In the genomic region with DNA sequence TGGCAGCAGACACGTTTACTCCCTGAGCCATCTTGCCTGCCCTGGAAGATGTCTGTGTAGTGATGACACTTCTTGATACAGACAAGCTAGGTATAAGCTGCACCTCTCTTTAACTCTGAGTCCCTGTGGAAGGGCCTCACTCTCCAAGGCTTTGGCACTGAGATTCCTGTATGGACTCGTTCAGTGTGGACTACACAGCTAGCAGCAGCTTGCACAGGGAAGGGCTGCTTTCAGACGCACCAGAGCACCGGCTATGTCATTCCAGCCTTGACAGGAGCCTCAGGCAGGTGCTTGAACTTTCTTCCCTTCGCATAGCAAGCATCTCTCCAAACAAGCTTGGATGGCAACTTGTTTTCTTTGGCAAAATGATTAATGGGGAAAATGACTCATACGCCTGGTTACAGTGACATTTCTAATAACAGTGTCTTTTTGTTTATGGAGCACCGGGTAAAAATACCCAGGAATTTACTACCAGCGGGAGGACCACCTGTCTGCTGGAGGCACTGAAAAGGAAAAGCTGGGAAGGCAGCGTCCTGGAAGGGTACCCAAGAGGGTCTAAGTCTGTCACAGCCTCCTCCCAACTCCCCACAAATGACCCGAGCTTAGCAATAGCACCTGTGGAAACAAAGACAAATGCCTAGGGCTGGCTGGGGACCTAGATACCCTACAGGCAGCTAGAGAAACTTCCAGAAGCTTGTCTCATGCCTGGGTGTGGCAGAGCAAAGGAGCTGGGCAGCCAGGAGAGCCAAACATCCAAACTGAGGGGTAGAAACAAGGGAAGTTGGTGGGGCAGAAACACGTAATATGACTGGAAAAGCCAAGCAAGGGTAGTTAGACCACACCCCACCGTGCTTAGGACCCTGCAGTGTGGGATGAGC, we compare ENCODE assay signal across 30 mouse cellular contexts. TPM values are rescaled to one million over a fixed set of nuclear protein-coding genes. Genes with fewer than 3 reads are reported as not detected.
A peak's percentile ranks its signal among the peaks of the same experiment; 100 is the strongest.
DNase-seq lines count a peak whose midpoint lies in the region; ATAC-seq and TF ChIP-seq lines count a peak whose summit lies in the region.
"Had no signal": no experiment of that assay in that cellular context is flagged by ENCODE, and none has a peak within 500 bp of the region (broad histone marks: within the 10 kb centered on the region; RNA-seq: fewer than 3 reads in every experiment).

No protein-coding gene starts in this region.

- peak; percentile 56; the same call in 1 of the 2 replicates for ATAC-seq in embryonic facial prominence, embryonic 13.5 days (ENCODE audit: insufficient number of reproducible peaks, insufficient read depth, low FRiP score, low TSS enrichment, low read depth)
- ATAC-seq in embryonic facial prominence, embryonic 15.5 days (ENCODE audit: insufficient number of reproducible peaks, low FRiP score, low TSS enrichment, low read depth), result no peak
- no peak for ATAC-seq in stomach, embryonic 16.5 days (ENCODE audit: insufficient read depth, low FRiP score)
- no peak for ATAC-seq in heart, embryonic 11.5 days (replicated peaks; ENCODE audit: insufficient number of reproducible peaks, low FRiP score, low TSS enrichment)
- ATAC-seq: forebrain, embryonic 14.5 days; midbrain, embryonic 15.5 days had no signal

- no peaks in the 10 kb centered on the region for H3K36me3 ChIP-seq in embryonic facial prominence, embryonic 13.5 days
- no peaks in the 10 kb centered on the region for H3K36me3 ChIP-seq in embryonic facial prominence, embryonic 10.5 days (replicated peaks)
- no peaks in the 10 kb centered on the region for H3K36me3 ChIP-seq in embryonic facial prominence, embryonic 15.5 days
- H3K36me3 ChIP-seq in stomach, embryonic 16.5 days (ENCODE audit: control insufficient read depth, insufficient read depth, low read length), result no peaks in the 10 kb centered on the region
- no peaks in the 10 kb centered on the region for H3K36me3 ChIP-seq in heart, embryonic 11.5 days (ENCODE audit: control insufficient read depth, insufficient read depth, low read length)
- no peaks in the 10 kb centered on the region for H3K36me3 ChIP-seq in thymus, adult 2 months (ENCODE audit: control insufficient read depth, insufficient read depth, low read length)
- H3K36me3 ChIP-seq: embryonic facial prominence, embryonic 12.5 days; G1E; heart, embryonic 12.5 days; liver, embryonic 15.5 days; lung, embryonic 15.5 days; midbrain, embryonic 15.5 days; neural tube, embryonic 13.5 days; stomach, embryonic 15.5 days had no signal

- no peak overlapping the region for H3K9ac ChIP-seq in embryonic facial prominence, embryonic 13.5 days
- no peak overlapping the region for H3K9ac ChIP-seq in embryonic facial prominence, embryonic 15.5 days
- no peak overlapping the region for H3K9ac ChIP-seq in stomach, embryonic 16.5 days (ENCODE audit: low read length)
- no peak overlapping the region for H3K9ac ChIP-seq in heart, embryonic 11.5 days (ENCODE audit: low read depth, low read length)
- H3K9ac ChIP-seq: embryonic facial prominence, embryonic 12.5 days; heart, embryonic 12.5 days; hindbrain, embryonic 14.5 days; liver, embryonic 15.5 days; lung, embryonic 15.5 days; midbrain, embryonic 15.5 days; neural tube, embryonic 13.5 days; stomach, embryonic 15.5 days had no signal

- peak overlapping the region; percentile 52; the same call in 1 of the 2 replicates for H3K27ac ChIP-seq in embryonic facial prominence, embryonic 13.5 days
- no peak overlapping the region for H3K27ac ChIP-seq in embryonic facial prominence, embryonic 10.5 days (replicated peaks)
- H3K27ac ChIP-seq in embryonic facial prominence, embryonic 15.5 days (replicated peaks), result peak overlapping the region; percentile 77
- peak overlapping the region; percentile 46; the same call in 1 of the 2 replicates for H3K27ac ChIP-seq in stomach, embryonic 16.5 days (ENCODE audit: low read length)
- H3K27ac ChIP-seq in heart, embryonic 11.5 days (ENCODE audit: low read depth, low read length), result no peak overlapping the region
- no peak overlapping the region for H3K27ac ChIP-seq in thymus, adult 2 months (ENCODE audit: control insufficient read depth, insufficient read depth, low read length)
- H3K27ac ChIP-seq: embryonic facial prominence, embryonic 12.5 days; hindbrain, embryonic 14.5 days; liver, embryonic 15.5 days; lung, embryonic 15.5 days; midbrain, embryonic 15.5 days; neural tube, embryonic 13.5 days; stomach, embryonic 15.5 days had no signal

- H3K4me2 ChIP-seq in embryonic facial prominence, embryonic 13.5 days, result no peak overlapping the region
- no peak overlapping the region for H3K4me2 ChIP-seq in embryonic facial prominence, embryonic 15.5 days (replicated peaks)
- no peak overlapping the region for H3K4me2 ChIP-seq in stomach, embryonic 16.5 days (ENCODE audit: low read depth, low read length)
- no peak overlapping the region for H3K4me2 ChIP-seq in heart, embryonic 11.5 days
- H3K4me2 ChIP-seq: embryonic facial prominence, embryonic 12.5 days; heart, embryonic 12.5 days; hindbrain, embryonic 14.5 days; liver, embryonic 15.5 days; lung, embryonic 15.5 days; midbrain, embryonic 15.5 days; neural tube, embryonic 13.5 days; stomach, embryonic 15.5 days had no signal

- H3K9me3 ChIP-seq in embryonic facial prominence, embryonic 13.5 days, result no peaks in the 10 kb centered on the region
- H3K9me3 ChIP-seq in embryonic facial prominence, embryonic 10.5 days, result no peaks in the 10 kb centered on the region
- H3K9me3 ChIP-seq in embryonic facial prominence, embryonic 15.5 days (replicated peaks), result no peaks in the 10 kb centered on the region
- no peaks in the 10 kb centered on the region for H3K9me3 ChIP-seq in stomach, embryonic 16.5 days (replicated peaks; ENCODE audit: control insufficient read depth, low read length)
- no peaks in the 10 kb centered on the region for H3K9me3 ChIP-seq in heart, embryonic 11.5 days (replicated peaks; ENCODE audit: control insufficient read depth, low read length)
- H3K9me3 ChIP-seq: embryonic facial prominence, embryonic 12.5 days; G1E; heart, embryonic 12.5 days; liver, embryonic 15.5 days; lung, embryonic 15.5 days; midbrain, embryonic 15.5 days; neural tube, embryonic 13.5 days; stomach, embryonic 15.5 days had no signal

- no peak overlapping the region for H3K4me3 ChIP-seq in embryonic facial prominence, embryonic 13.5 days
- no peak overlapping the region for H3K4me3 ChIP-seq in embryonic facial prominence, embryonic 10.5 days
- H3K4me3 ChIP-seq in embryonic facial prominence, embryonic 15.5 days (replicated peaks), result no peak overlapping the region
- no peak overlapping the region for H3K4me3 ChIP-seq in stomach, embryonic 16.5 days (replicated peaks; ENCODE audit: low read length)
- no peak overlapping the region for H3K4me3 ChIP-seq in heart, embryonic 11.5 days (ENCODE audit: low read depth, low read length)
- no peak overlapping the region for H3K4me3 ChIP-seq in thymus, adult 2 months (ENCODE audit: control insufficient read depth, insufficient read depth, low read length)
- H3K4me3 ChIP-seq: embryonic facial prominence, embryonic 12.5 days; heart, embryonic 12.5 days; liver, embryonic 15.5 days; lung, embryonic 15.5 days; midbrain, embryonic 15.5 days; neural tube, embryonic 13.5 days; stomach, embryonic 15.5 days had no signal

- 52% methylated on average over 12 of the region's 12 CpGs for WGBS in embryonic facial prominence, embryonic 13.5 days
- WGBS in embryonic facial prominence, embryonic 10.5 days, result 67% methylated on average over 12 of the region's 12 CpGs
- WGBS in embryonic facial prominence, embryonic 15.5 days, result 49% methylated on average over 12 of the region's 12 CpGs
- WGBS in stomach, embryonic 16.5 days, result 41% methylated on average over 12 of the region's 12 CpGs
- 51% methylated on average over 12 of the region's 12 CpGs for WGBS in heart, embryonic 11.5 days (ENCODE audit: insufficient replicate concordance)
- WGBS in thymus, adult 2 months, result 91% methylated on average over 12 of the region's 12 CpGs

- intact Hi-C loops in left cerebral cortex, postnatal 14 days (cut with DNase I), result no loop called here

- no peak for DNase-seq in embryonic facial prominence, embryonic 10.5 days (ENCODE audit: low spot score)
- peak; percentile 92 for DNase-seq in Muller cell, postnatal 12 days (ENCODE audit: inconsistent ontology term)
- no peak for DNase-seq in thymus, adult 2 months
- no peak for DNase-seq in left cerebral cortex, postnatal 14 days (ENCODE audit: low spot score in 2 of 2)
- DNase-seq: adrenal gland, postnatal 25 days; cerebellum, adult 11 months; cerebellum, adult 9-11 months; gastrocnemius, postnatal 10 days; heart, postnatal 14 days; kidney, adult 8-10 months; kidney, postnatal 10 days; liver; lung, postnatal 4 days; right cerebral cortex, adult 18-20 months; right cerebral cortex, postnatal 4 days had no signal

- H3K27me3 ChIP-seq in embryonic facial prominence, embryonic 13.5 days, result no peaks in the 10 kb centered on the region
- H3K27me3 ChIP-seq in embryonic facial prominence, embryonic 10.5 days (replicated peaks; ENCODE audit: low read depth, poor library complexity, severe bottlenecking), result no peaks in the 10 kb centered on the region
- H3K27me3 ChIP-seq in embryonic facial prominence, embryonic 15.5 days, result no peaks in the 10 kb centered on the region
- H3K27me3 ChIP-seq in stomach, embryonic 16.5 days (ENCODE audit: control insufficient read depth, insufficient read depth, low read length), result no peaks in the 10 kb centered on the region
- H3K27me3 ChIP-seq in heart, embryonic 11.5 days (ENCODE audit: control insufficient read depth, insufficient read depth, low read length), result no peaks in the 10 kb centered on the region
- no peaks in the 10 kb centered on the region for H3K27me3 ChIP-seq in thymus, adult 2 months (ENCODE audit: control insufficient read depth, insufficient read depth, low read length)
- H3K27me3 ChIP-seq: CH12.LX; embryonic facial prominence, embryonic 12.5 days; heart, embryonic 12.5 days; lung, embryonic 15.5 days; midbrain, embryonic 15.5 days; neural tube, embryonic 13.5 days; stomach, embryonic 15.5 days had no signal

- TF ChIP-seq CTCF in thymus, adult 2 months (IDR thresholded peaks at IDR 0.05; ENCODE audit: borderline replicate concordance, control insufficient read depth, extremely low read depth, insufficient read depth, low read length, poor library complexity), result no peak

- no peak for TF ChIP-seq POLR2A in thymus, adult 2 months (IDR thresholded peaks at IDR 0.05; ENCODE audit: control insufficient read depth, extremely low read depth, insufficient read depth, low read length, poor library complexity)

- H3K4me1 ChIP-seq in embryonic facial prominence, embryonic 13.5 days, result no peaks in the 10 kb centered on the region
- no peaks in the 10 kb centered on the region for H3K4me1 ChIP-seq in embryonic facial prominence, embryonic 10.5 days
- 0 out of 2 replicates have a peak, but pooled peaks cover 9% of the 10 kb centered on the region for H3K4me1 ChIP-seq in embryonic facial prominence, embryonic 15.5 days
- 0 out of 2 replicates have a peak, but pooled peaks cover 5% of the 10 kb centered on the region for H3K4me1 ChIP-seq in stomach, embryonic 16.5 days (ENCODE audit: control insufficient read depth, insufficient read depth, low read length)
- H3K4me1 ChIP-seq in heart, embryonic 11.5 days (ENCODE audit: control insufficient read depth, insufficient read depth, low read length), result no peaks in the 10 kb centered on the region
- no peaks in the 10 kb centered on the region for H3K4me1 ChIP-seq in thymus, adult 2 months (replicated peaks; ENCODE audit: control insufficient read depth, insufficient read depth, low read length)
- H3K4me1 ChIP-seq: embryonic facial prominence, embryonic 12.5 days; liver, embryonic 15.5 days; lung, embryonic 15.5 days; midbrain, embryonic 15.5 days; neural tube, embryonic 13.5 days; stomach, embryonic 15.5 days had no signal

RNA-seq across cellular contexts. Expression of a gene that starts 12.7 kb away (rescaled TPM):
- 3.2 and 3.9 TPM in 2 replicates for polyA plus RNA-seq in embryonic facial prominence, embryonic 13.5 days (2015; fragmentation: Nextera tagmentation; extraction: Ambion mirVana)
- polyA plus RNA-seq in embryonic facial prominence, embryonic 10.5 days (2016; fragmentation: Nextera tagmentation; extraction: Ambion mirVana), result 1.2 TPM in 2 replicates
- polyA plus RNA-seq in embryonic facial prominence, embryonic 15.5 days (2015; fragmentation: Nextera tagmentation; extraction: Ambion mirVana), result 3.4 TPM in 2 replicates
- 3.3 and 3.9 TPM in 2 replicates for polyA plus RNA-seq in stomach, embryonic 16.5 days (2015; fragmentation: Nextera tagmentation; extraction: Ambion mirVana)
- 1.3 and 1.5 TPM in 2 replicates for polyA plus RNA-seq in heart, embryonic 11.5 days (2014; fragmentation: Nextera tagmentation; extraction: Ambion mirVana)
- polyA plus RNA-seq in thymus, adult 2 months (2012; rRNA removed), result 10.7 and 13.3 TPM in 2 replicates
- 10 to 100 TPM; 14.2 to 14.6 TPM for total RNA-seq in left cerebral cortex, postnatal 14 days (2021)

RNA-seq across cellular contexts. Expression of a gene that starts 24.9 kb away (rescaled TPM):
- polyA plus RNA-seq in embryonic facial prominence, embryonic 13.5 days (2015; fragmentation: Nextera tagmentation; extraction: Ambion mirVana), result 14.3 and 18.0 TPM in 2 replicates
- polyA plus RNA-seq in embryonic facial prominence, embryonic 10.5 days (2016; fragmentation: Nextera tagmentation; extraction: Ambion mirVana), result 11.9 TPM in 2 replicates
- polyA plus RNA-seq in embryonic facial prominence, embryonic 15.5 days (2015; fragmentation: Nextera tagmentation; extraction: Ambion mirVana), result 19.6 and 20.3 TPM in 2 replicates
- polyA plus RNA-seq in stomach, embryonic 16.5 days (2015; fragmentation: Nextera tagmentation; extraction: Ambion mirVana), result 18.5 and 19.2 TPM in 2 replicates
- 19.7 and 20.6 TPM in 2 replicates for polyA plus RNA-seq in heart, embryonic 11.5 days (2014; fragmentation: Nextera tagmentation; extraction: Ambion mirVana)
- polyA plus RNA-seq in thymus, adult 2 months (2012; rRNA removed), result 12.7 and 14.4 TPM in 2 replicates
- 1 to 10 TPM; 5.4 to 6.0 TPM for total RNA-seq in left cerebral cortex, postnatal 14 days (2021)

Comparison
In these comparisons a context has a peak if more than half of its experiments do, and no peak if none do; other contexts are left out.
1. H3K27ac ChIP-seq: peak in embryonic facial prominence, embryonic 13.5 days (single experiment), embryonic facial prominence, embryonic 15.5 days (single experiment) and stomach, embryonic 16.5 days (single experiment); none in embryonic facial prominence, embryonic 10.5 days (single experiment), heart, embryonic 11.5 days (single experiment) and thymus, adult 2 months (single experiment).